Mouse (Mus musculus): Measurements from ENCODE around the gene Krr1.

Krr1 gene

DNA sequence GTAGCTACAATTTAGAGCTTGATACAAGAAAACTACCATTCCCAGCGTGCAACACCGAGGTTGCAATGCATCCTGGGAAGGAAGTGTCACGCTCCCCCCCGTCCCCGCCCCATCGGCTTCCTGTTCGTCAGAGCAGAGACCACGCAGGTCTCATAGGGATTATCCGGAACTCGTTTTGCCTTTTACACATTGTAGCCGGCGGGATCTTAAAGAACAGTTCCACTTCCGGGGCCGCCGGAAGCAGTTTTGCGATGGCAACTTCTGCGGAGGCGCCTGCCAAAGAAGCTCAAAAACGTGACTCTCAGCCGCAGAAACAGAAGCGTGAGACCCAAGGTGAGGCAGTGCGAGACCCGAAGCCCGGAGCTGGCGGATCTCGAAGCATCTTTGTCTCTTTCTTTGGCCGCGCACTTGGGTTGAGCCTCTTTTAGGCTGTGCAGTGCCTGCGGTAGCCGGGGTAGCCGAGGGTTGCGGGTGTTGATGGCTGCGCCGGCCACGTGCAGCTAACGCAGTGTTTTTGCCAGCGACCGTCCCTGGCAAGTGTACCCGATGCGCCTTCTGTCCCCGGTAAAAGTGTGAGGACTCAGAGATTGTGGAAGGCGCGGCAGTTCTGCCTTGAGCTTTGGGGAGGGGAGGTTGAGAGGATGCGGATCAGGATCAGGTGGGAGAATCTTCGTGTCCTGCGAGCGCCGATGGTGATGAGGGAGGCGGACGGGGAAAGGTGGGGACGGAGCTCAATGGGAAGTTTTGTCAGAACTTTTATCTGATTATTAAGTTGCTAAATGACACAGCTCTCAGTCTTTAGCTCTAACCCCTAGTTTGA lies at the start of gene Krr1:
TSS of gene Krr1 (plus strand) at position 123 of the 820 bp plus-strand sequence.
- DNase-seq (ENCODE audit: low read depth, low spot score), result peak; percentile 96

DNA sequence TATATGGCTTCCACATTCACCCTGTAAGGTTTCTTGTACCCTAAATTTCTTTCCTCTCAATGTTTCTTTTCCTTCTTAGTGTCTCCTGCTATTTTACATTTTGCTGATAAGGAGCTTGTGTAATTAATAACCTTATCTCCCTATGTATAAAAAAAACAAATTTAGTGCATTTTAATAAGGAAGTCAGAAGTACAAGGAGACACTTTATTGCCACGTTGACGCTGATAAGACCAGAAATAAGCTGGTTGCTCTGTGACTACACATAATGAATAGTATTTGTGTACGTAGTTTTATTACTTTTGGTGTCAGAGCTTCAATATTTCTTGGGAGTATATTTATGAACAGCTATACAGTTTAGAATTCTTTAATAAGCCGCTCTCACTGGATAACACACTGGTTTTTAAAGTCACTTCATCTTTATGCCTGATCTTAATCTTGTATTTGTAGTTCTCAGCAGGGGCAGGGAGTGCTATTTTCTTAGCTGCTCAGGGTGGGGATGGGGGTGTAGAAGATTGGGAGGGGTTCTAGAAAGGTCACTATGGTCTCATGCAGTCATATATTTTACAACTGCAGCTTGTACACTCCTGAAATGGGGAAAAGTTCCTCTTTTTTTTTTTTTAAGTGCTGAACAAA lies 48.8 kb upstream of the Krr1 start:
- no peak for DNase-seq (ENCODE audit: low read depth, low spot score)

DNA sequence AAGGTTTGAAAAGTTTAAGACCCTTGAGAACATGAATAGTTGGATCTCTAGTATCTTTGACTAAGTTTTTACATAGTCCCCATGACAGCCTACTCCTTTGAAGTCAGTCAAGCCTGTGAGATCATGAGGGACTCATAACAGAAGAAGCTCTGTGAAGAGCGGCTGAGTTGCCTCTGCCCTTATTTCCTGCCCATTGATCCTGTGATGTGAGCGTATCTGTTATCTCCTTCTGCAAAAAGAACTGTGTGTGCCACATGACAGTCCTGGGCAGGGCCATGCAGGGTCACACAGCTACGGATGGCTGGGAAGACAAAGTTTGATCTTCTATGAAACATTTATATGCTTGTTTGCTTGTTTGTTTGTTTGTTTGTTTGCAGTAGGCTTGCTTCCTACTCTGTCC lies 48.3 kb upstream of the Krr1 start:
- DNase-seq (ENCODE audit: low read depth, low spot score), result no peak

DNA sequence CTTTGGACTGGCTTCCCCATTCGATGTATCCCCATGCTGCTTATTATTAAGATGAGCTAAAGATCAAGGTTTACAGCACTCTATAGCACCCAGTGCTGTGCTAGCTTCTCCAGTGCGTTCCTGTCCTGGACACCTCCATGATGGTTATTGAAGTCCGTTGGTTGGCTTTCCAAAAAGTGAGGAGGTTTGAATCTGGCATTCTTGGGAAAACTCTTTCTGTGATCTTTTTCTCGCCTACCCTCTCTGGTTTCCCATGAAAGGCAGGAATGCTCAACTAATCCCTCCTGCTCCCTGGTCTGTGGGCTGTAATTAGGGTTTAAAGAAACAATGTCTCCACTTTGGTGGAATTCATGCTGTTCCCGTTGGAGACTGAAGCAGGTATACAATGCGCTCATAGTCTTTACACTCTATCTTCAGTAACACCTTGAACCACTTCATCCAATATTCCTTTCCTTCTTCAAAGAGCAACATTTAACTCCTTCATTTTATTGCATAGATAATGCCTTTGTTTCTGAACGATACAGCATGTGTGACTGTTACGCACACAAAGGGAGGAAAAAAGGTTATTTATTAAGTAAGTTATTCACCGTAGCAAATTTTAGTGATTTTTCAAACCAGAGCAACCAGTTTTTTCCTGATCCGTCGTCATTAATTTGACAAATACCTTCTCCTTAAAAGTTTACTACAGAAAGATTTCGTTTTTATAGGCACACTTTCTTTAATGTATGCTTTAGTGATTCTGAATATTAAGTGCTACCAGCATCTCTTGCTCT lies 47.6 kb upstream of the Krr1 start:
- no peak for DNase-seq (ENCODE audit: low read depth, low spot score)

DNA sequence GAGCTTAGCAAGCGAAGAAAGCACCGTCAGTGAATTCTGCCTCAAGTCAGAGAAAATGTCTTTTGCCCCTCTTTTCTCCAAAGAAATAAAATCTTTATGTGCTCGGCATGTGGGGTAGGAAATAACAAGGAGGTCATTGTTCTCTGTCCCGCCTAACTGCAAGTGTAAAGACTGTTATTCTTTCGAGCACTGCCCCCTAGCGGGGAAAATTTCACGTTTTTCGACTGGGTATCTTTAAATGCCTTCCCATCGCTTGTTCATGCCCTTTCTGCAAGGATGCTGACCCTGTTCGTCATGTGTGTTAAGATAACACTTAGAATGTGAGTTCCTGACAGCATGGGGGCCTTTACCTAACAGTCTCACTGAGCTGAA lies 47.0 kb upstream of the Krr1 start:
- DNase-seq (ENCODE audit: low read depth, low spot score), result peak; percentile 67

GRCm38 (mm10) chr10:111932621-111933345 lies 39.7 kb upstream of the Krr1 start:
- DNase-seq (ENCODE audit: low read depth, low spot score), result no peak

DNA sequence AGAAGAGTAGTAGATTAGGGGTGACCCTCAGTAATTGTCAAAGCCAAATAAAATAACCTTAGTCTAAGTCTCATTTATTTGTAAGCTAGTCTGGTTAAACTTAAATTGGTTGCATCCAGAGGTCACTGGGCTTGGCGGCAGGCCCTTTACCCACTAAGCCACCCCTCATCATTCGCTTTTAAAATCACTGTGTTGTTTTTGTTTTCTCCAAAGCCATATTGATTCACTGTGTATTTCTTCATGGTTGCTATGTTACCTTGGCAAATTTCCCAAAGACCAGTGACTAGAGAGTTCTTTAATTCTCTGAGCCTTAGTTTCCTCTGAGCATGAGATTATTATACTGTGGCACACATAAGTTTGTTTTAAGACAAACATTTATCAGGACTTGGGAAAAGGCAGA lies 37.3 kb upstream of the Krr1 start:
- DNase-seq (ENCODE audit: low read depth, low spot score), result no peak

- DNase-seq (ENCODE audit: low read depth, low spot score), result no peak
These were observed 36.4 kb upstream of the Krr1 start for GRCm38 (mm10) chr10:111936021-111936420.

GRCm38 (mm10) chr10:111936491-111937145 lies 35.8 kb upstream of the Krr1 start:
- no peak for DNase-seq (ENCODE audit: low read depth, low spot score)

- no peak for DNase-seq (ENCODE audit: low read depth, low spot score)
These were observed 35.3 kb upstream of the Krr1 start for GRCm38 (mm10) chr10:111937146-111937534.

DNA sequence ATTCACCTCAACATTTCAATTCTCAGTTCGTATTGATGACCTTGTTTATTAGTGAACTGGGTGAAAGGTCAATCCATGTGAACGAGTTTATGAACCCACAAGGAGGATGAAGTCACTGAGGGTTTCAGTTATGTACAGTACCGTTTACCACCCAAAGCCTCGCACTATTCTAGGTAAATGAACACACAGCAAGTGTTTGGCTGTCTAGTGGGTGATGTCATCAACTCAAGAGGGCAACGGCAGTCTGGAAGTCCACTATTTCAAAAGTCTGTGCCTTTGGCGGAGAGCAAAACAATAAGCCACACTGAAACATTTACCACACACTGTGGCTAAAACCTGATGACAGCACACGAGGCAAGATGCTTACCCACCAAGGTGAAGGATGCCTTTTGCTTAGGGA lies 29.4 kb upstream of the Krr1 start:
- DNase-seq (ENCODE audit: low read depth, low spot score), result no peak

- DNase-seq (ENCODE audit: low read depth, low spot score), result no peak
These were observed 26.9 kb upstream of the Krr1 start for GRCm38 (mm10) chr10:111945563-111945962.

- DNase-seq (ENCODE audit: low read depth, low spot score), result no peak
These were observed 24.4 kb upstream of the Krr1 start for GRCm38 (mm10) chr10:111948041-111948440.

GRCm38 (mm10) chr10:111949008-111949407 lies 23.5 kb upstream of the Krr1 start:
- no peak for DNase-seq (ENCODE audit: low read depth, low spot score)

DNA sequence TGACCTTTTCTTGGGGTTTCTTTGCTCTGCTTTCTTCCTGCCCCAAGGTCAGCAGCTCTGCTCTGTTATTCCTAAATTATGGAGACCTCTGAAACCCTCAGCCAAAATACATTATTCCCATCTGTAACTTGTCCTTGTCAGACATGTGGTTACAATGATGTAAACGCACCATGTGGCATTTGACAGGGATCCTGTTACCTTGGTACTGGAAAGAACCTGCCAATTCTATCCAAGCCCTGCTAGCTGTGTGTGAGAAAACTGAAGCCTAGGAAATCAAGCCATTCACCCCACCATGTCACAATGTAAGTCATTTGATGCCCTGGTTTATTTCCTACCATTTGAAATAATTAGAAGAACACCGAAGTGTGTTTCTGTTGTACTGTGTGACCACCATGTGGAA lies 16.6 kb upstream of the Krr1 start:
- DNase-seq (ENCODE audit: low read depth, low spot score), result no peak

DNA sequence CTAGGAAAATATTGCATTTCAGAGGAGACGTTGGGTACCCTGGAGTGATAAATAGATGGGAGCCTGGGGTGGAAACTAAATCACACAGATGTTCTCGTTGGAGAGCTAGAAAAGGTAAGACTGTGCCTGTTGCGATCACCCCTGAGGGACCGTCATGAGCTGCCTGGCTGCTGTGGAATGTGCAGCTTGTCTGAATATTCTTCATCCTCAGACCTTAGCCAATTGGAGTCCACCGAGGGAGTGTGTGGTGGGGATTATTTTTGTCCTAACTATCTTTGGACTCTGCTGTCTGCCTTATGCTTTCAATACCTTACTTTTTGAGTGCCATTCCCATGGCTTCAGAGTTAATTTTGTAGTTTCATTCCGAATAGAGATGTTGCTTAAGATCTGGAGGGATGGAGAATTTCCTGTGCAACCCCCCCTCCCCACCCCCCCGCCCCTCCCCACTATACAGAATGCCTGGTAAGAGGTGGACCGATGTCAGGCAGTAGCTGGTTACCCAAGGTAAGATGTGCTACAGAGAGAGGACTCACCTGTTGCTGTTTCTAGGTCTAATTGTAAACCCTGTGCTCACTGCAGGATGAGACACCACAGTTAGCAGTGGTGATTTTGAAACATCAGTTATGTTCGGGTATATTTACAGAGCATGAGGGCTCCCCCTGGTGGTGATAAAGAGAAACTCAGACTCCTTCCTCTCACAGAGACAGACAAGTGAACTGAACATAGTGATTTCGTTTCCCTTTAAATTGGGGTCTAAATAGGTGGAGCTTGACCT lies 15.0 kb upstream of the Krr1 start:
- DNase-seq (ENCODE audit: low read depth, low spot score), result no peak

DNA sequence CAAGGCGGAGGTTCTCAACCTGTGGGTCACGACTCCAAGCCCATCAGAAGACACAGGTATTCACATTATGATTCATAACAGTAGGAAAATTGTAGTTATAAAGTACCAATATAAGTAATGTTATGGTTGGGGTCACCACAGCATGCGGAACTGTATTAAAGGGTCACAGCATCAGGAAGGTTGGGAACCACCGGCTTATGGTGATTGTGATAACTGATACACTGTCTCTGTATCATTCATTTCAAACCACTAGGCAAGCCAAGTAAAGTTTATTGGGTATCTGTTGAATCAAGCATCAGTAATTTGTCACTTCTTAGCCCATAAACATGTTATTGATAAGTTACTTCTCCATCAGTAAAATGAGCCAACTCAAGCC lies 14.4 kb upstream of the Krr1 start:
- DNase-seq (ENCODE audit: low read depth, low spot score), result no peak

DNA sequence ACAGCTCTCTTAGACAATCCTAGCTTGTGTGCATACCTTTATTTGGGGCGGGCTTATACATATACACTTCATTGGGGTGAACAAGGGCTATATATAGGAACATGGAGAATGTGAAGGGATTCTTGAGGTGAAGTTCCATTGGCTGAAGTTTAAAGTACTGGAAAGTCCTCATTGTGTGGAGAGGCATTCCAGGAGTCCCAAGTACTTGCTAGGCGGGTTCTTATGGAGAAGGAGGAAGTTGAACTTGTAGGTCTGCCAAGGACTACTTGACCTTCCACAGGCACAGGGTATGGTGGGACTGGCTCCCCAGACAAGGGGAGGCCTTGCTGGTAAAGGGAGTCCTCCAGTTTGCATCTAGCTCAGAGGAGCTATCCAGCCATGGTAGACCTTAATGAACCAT lies 13.1 kb upstream of the Krr1 start:
- DNase-seq (ENCODE audit: low read depth, low spot score), result no peak

DNA sequence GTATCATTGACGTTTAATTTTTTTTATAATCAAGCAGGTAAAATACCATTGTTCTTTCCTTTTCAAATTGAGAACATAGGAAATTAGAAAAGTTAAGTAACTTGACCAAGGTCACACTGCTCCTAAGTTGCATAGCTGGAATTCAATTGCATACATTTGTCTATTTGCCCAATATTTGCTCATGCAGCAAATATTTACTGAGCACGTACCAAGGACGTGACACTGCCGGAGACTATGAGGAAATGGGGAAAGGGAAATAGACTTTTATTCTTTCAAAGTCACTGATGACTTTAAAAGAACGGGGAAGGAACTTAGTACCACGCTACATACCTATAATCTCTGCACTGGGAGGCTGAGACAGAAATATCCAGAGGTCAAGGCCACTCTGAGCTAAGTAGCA lies 12.0 kb upstream of the Krr1 start:
- no peak for DNase-seq (ENCODE audit: low read depth, low spot score)

GRCm38 (mm10) chr10:111966394-111966793 lies 6.1 kb upstream of the Krr1 start:
- no peak for DNase-seq (ENCODE audit: low read depth, low spot score)

GRCm38 (mm10) chr10:111971929-111972328 lies 535 bp upstream of the Krr1 start:
- no peak for DNase-seq (ENCODE audit: low read depth, low spot score)

Data from brain, embryonic 18.5 days (tissue).